Mouse (Mus musculus) cerebellum, adult 8-10 months (tissue): ENCODE measurements around the gene Gbp7.
"Not testable (repeated sequence)": the region's sequence is repeated elsewhere in the genome, so short reads cannot be mapped to it uniquely, and the experiment has no call there.

Source experiments
- DNase-seq: peaks from one replicate; pipeline ENCODE4 v3.0.0; 2022

Gene Gbp7

DNA sequence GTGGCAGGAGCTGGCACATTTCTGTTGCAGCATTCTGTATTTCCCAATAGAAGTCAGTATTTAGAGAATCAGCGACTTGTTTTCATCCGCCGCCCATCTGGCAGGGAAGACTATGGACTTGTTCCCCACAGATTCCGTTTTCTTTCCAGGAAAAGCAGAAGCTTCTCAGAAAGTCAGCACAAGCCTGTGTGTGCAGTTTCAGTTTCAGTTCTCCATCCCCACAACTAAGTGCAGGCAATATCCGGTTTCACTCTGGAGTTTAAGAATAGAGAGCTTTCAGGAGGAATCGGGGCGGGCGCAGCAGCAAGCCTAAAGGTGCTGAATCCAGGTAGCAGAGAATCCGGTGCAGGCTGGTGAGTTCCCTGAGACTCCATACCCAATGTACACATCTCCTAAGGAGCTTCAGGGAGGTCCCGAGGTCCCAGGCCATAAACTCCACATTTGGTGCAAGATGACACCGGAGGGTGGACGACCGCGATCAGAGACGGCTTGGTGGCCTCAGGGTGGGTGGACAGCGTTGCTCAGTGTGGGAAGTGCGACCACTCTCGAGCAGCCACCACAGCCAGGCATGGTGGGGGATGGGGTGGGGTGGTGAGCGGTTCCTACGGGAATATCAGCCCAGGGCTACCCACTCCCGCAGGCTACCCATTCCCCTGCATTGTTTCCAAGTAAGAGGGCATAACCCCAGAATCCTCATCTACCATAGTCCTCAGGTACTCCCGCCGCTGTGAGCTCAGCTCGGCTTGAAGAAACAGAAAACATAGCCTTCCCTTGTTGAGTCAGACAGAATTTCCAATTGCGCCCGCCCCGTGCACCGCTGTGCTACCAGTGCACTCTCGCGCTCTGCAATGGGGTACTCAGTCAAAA is at the start of gene Gbp7:
TSS of gene Gbp7 (plus strand) at position 256 of the 867 bp plus-strand sequence.
- no peak for DNase-seq

DNA sequence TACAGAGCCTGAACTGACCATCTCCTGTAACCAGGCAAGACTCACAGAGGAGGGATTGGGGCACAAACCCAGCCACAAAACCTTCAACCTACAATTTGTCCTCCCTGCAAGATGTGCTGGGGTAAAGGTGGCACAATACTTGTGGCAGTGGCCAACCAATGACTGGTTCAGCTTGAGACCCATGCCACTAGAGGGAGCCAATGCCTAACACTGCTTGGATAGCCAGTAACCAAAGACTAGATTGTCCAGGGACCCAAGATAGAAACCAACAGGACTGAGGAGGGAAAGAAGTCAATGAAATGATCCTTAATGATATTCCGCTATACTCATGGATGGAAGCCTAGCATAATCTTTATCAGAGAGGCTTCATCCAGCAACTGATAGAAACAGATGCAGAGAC is 39.7 kb upstream of the Gbp7 start:
- DNase-seq, result peak; percentile 64

DNA sequence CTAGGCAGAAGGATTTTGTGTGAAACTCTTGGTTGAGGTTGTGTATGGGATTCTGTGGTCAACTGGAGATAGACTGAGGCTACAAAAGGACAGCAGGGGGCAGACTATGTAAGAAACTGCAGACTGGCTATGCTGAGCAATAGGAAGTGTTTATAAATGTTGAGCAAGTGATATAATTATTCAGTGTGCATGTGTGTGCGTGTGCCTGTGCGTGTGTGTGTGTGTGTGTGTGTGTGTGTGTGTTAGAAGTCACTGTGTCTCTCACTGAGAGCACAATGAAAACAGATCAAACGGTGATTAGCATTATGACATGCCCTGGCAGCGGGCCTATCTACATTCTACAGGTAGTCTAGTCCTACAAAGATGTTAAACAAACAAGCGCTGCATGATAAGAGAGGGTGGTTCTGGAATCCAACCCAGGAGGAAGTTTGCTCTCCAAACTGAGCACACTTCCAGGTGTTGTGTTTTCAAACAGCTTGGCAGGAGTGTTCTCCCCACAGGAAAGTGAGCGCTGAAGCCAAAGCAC is 36.5 kb upstream of the Gbp7 start, which contains the start of gene Gbp5:
TSS of gene Gbp5 (plus strand) at position 443 of the 526 bp plus-strand sequence.
- no peak for DNase-seq

DNA sequence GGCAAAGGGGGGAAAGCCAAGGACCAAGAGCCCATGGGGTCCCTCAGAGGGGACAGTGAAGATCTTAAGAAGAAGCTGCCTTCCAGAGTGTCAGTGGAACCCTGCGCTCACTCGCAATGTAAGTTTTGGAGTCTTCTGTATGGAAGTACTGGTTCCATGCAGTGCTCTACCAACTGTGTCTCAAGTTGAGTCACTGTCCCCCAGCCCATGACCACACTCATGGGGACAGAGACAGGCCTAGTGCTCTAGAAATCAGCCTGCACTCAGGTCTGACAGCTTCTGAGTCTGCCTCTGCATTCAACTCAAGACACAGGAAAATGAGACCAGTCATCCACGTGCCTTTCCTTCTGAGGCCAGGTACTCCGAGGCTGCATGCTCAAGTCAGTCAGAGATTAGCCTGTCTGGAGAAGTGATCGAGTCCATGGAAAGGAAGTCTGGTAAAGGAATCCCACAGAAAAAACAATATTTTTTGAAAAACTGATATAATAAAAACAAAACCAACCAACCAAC is 34.9 kb upstream of the Gbp7 start:
- no peak for DNase-seq

DNA sequence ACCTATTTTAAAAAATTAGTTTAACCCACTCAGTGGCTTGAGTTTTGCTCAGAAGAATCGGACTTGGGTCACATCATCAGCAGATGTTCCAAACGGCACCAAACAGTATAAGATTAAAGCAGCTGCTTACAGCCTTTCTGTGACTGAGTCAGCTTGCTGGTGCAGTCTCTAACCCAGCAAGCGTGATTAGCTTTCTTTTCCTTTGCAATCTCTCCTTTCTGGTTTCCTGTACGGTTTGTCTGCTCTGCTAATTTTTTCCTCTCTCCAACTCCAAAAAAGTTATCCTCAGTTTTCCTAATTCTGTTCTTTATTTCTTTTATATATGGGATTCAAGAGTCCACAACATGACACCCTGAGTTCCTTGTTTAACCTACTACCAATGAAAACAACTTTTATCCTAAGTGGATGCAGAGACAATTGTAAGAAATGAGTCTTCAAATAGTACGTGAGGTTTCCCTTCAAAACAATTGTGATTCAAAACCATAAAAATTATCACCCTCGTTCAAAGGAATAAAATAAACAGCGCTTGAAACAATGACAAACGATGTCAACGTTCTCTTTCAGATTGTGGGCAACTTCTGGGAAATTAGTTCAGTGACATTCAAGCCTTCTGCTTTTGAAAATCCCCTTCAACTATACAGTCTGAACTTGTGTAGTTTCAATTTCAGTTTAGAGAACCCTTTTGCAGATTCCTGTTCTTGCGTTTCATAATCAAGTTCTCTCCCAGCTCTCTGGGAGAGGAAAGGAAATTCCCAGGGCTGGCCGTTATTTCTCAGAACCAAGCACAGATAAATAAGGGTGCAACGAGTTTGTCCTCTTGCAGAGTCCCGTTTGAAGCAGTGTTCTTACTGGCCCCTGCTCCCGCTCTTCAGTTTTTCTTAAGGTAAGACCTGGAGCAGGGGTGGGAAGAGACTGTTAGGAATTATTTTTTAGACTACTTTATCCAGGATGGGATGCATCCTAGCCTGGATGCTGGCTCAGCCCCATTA is 33.7 kb upstream of the Gbp7 start:
- DNase-seq, result no peak

DNA sequence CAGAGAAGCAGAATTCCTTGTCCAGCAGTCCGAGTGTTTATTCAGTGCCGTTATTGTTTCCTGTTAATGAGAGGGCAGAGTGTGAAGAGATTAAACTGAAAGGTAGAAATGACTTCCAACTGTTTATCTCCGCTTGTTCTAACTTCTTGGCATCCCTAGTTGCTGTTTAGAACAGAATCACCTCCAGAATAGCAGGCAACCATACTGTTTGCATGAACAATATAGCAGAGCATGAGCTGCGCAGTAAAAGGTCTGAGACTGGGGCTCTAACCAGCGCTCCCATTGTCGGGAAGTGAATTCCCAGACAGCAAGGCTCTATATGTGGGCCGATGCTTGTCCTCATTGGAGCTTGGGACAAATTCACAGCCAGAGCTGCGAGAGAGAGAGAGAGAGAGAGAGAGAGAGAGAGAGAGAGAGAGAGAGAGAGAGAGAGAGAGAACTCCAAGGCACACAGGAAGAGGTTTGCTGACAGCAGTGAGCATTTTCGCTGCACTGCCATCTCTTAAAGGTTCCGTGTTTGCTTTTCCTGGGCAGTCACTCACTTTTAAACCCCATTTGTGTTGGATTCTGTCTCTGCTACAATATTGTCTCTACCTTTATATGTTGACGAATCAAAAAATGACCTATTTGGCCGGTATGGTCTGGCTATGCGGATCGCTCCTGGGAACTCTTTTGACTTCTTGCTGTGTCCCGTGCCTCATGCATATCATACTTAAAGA is 32.9 kb upstream of the Gbp7 start:
- no peak for DNase-seq

DNA sequence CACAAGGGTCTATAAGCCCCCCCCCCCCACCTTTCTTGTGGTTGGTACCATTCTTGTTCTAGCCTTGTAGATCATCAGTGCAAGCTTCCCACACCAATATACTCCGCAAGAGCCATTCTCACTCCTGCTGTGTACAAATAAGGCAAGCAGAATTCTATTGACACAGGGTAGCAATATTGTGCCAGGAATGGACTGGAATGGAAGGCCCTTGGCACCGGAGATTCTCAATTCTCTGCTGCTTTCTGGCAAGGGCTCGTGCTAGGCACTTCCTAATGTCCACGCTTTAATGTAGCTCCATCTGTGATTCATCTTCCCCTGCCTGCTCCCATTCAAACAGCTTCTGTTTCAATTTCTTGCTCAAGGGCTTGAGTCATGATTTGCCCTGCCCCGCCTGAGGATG is 31.2 kb upstream of the Gbp7 start:
- peak; percentile 52 for DNase-seq

GRCm38 (mm10) chr3:142528116-142528515 is 2.0 kb upstream of the Gbp7 start:
- no peak for DNase-seq

- DNase-seq, result no peak
Observed at GRCm38 (mm10) chr3:142529597-142529996, 545 bp upstream of the Gbp7 start.

DNA sequence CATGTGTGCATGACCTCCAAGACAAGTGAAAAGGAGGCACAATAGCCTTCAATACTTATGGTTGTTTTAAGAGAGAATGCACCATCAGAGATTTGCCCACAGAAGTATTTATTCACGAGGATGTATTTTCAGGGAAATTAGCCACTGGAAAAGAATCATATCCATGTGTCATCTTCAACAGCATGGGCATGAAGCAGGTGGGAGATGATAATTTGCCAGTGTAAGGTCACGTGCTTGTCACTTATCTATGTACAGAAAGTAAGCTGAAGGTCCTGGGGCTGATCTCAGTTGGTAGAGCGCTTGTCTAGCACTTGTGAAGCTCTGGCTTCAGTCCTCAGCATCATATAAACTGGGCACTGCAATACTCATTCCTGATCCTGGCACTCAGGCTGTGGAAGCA is 1.5 kb downstream of the Gbp7 start:
- DNase-seq, result no peak

DNA sequence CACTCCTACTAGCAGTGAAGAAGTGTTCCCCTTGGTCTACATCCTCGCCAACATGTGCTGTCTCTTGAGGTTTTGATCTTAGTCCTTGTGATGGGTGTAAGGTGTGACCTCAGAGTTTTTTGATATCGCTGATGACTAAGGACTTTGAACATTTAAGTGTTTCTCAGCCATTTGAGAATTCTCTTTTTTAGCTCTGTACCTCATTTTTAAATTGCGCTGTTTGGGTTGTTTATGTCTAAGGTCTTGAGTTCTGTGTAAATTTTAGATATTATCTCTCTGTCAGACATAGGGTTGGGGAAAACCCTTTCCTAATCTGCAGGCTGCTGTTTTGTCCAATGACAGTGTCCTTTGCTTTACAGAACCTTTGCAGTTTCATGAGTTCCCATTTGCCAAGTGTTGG is 3.0 kb downstream of the Gbp7 start:
- DNase-seq, result no peak

- DNase-seq, result no peak
Observed at GRCm38 (mm10) chr3:142535667-142536066, 5.5 kb downstream of the Gbp7 start.

DNA sequence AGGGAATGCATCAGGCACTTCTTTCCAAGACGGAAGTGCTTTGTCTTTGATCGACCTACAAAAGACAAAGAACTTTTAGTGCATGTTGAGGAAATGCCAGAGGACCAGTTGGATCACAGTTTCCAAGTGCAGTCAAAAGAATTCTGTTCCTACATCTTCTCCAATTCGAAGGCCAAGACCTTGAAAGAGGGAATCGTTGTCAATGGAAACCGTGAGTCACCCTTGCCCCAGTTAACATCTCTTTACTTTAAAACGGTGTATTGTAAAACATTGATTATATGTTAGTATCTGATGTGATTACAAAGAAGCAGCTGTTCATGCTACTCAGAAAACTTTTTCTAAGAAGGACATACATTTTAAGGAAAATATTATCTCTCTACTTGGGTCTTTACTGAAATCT is 11.2 kb downstream of the Gbp7 start:
- no peak for DNase-seq

DNA sequence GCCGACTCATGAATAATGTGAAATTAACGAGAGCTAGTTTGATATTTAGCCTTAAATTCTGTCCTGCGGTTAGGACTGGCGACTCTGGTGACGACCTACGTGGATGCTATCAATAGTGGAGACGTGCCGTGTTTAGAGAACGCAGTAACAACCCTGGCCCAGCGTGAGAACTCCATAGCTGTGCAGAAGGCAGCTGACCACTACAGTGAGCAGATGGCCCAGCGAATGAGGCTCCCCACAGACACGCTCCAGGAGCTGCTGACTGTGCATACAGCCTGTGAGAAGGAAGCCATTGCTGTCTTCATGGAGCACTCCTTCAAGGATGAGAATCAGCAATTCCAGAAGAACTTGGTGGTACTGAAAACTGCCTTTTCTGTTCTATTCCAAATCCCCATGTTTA is 12.6 kb downstream of the Gbp7 start:
- DNase-seq, result not testable (repeated sequence)

- no peak for DNase-seq
Observed at GRCm38 (mm10) chr3:142546690-142547089, 16.5 kb downstream of the Gbp7 start.

DNA sequence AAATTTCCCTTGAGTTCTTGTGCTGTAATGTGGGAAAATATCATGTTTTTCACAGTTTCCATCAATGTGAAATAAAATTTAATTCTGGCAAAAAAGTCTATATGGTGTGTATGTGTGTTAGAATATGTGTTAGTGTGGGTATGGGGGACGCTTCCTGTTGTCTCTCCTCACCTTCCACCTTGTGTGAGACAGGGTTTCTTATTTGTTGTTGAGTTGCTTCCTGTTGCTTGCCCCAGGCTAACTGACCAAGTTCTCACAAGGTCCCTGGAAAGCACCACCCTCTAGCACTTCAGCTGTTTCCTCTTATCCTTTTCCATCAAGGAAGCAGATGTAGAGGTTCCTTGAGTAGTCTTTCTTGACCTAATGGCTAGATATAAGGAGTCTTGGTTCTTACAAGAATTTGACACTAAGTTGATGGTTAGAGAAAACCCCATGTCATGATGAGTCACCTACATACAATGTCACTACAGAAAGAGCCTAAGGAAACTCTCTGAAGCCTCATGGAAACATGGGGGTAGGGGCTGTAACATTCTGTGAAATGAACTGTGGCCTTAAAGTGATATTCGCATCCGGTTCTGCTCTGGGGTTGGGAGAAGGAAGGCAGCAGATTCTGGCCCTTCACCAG is 20.0 kb downstream of the Gbp7 start:
- no peak for DNase-seq

- no peak for DNase-seq
Observed at GRCm38 (mm10) chr3:142554601-142555000, 24.5 kb downstream of the Gbp7 start.

DNA sequence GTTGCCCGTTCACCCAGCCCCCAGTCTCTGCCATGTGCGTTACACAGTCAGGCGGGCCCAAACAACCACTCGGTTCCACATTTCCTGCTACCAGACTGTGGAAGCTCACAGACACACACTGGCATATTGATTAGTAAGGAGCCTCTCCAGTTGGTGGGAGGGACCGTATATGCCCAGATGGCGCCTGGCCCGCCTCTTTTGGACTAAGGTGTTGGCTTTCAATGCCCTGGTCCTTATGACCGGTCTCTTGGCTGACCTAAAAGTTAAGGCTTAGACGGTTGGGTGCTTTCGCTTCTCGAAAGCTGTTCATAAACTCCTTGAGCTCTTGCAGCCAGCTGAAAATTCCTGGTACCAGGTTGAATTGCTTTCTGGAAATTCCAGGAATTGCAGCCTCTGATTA is 25.5 kb downstream of the Gbp7 start:
- no peak for DNase-seq

- no peak for DNase-seq
Observed at GRCm38 (mm10) chr3:142559632-142560228, 29.6 kb downstream of the Gbp7 start, which contains the start of gene Gbp3. Gene Gbp3 (plus strand): TSS chr3:142560026.

DNA sequence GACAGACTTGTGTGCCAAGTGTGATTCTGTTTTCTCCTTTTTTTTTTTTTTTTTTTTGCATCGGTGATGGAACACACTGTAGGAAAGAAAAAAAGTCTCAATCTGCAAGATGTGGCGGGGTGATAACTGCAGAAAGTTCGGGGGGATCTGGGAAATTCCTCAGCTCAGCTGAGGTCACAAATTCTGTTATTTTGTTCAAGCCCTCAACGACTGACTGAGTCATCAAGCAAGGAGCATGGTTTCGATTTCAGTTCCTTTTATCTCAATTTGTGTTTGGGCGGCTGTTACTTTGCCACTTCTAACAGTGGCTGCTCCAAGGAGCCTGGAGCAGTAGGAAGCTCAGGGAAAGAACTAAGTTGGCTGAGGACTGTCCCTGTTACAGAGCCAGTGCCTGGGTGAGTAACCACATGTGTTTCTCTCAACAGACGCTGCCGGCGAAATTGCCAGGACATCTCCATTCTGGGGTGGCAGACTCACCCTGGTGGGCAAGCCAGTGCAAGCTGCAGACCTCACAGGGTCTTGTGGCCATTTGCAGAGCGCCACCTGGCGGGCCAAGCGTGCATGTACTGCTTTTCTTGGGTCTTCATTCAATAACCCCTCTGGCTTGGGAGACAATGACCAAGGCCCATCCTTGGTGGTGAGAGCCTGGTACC is 30.3 kb downstream of the Gbp7 start:
- DNase-seq, result peak; percentile 71
